Mouse (Mus musculus) heart, adult 2 months (tissue): ENCODE measurements at regions not wholly inside any gene's neighbourhood (a gene's known extent, or its start where the extent isn't known, plus 50 kb on each side); places are given as distances from the start of the nearest gene placed in this dataset.

ENCODE experiments used
- CTCF ChIP-seq: fragments of 200-600 bp; IDR thresholded peaks from 2 replicates; pipeline ENCODE4 v1.8.1; 2022; ENCODE audit warnings: antibody characterized with exemption, mild to moderate bottlenecking, moderate library complexity
- EP300 ChIP-seq: fragments of 200-500 bp; IDR thresholded peaks from 2 replicates; pipeline ENCODE4 v1.6.1; 2011; ENCODE audit warnings: low read depth, low read length, control low read depth; ENCODE audit not compliant: insufficient read depth
- POLR2A ChIP-seq: fragments of 200-500 bp; IDR thresholded peaks from 2 replicates; pipeline ENCODE4 v1.6.1; 2011; ENCODE audit warnings: mild to moderate bottlenecking, low read depth, low read length, control low read depth; ENCODE audit not compliant: insufficient read depth

DNA sequence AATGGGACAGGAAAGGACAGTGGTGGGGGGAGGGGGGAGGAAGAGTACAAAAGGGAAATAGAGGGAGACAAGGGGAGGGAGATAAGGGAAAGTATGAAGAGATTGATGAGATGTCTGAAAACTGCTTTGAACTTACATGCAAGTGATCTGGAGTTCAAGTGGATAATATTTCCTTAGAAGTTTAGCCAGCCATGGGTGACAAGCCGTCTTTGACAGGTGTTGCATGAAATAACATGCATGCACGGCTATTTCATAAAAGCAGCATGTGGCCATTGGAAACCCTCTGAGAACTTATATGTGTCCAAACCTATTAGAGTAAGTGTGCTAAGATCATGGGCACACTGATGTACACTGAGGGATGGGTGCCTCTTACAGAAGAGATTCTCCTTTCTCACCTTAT, 465.3 kb upstream of the Impg1 start:
- TF ChIP-seq CTCF (no peak), POLR2A (no peak), EP300 (no peak)
